Mouse (Mus musculus): ENCODE results near the gene Abcb5. TPM values are rescaled to one million over a fixed set of nuclear protein-coding genes. Genes with fewer than 3 reads are reported as not detected.

Abcb5 gene
- polyA plus RNA-seq, 1 experiment, result not detected

GRCm38 (mm10) chr12:118844111-118844510, 122.1 kb downstream of the Abcb5 start:
- peaks cover 1% of the 10 kb centered on the region for H3K36me3 ChIP-seq (ENCODE audit: control insufficient read depth, insufficient read depth)
- no peak overlapping the region for H3K4me3 ChIP-seq (ENCODE audit: insufficient read depth, poor library complexity, severe bottlenecking)
- peaks cover 17% of the 10 kb centered on the region for H3K79me2 ChIP-seq (ENCODE audit: control insufficient read depth, insufficient read depth)
- TF ChIP-seq MYOD1 (IDR thresholded peaks at IDR 0.05; ENCODE audit: control insufficient read depth, insufficient read length, low read depth) (no peak), MYOG (IDR thresholded peaks at IDR 0.05; ENCODE audit: control insufficient read depth, extremely low read depth, insufficient read length) (no peak), FOSL1 (IDR thresholded peaks at IDR 0.05; ENCODE audit: insufficient read depth, low read length, poor library complexity, severe bottlenecking) (no peak), CTCF (IDR thresholded peaks at IDR 0.05; ENCODE audit: control insufficient read depth, insufficient read depth, insufficient read length) (no peak), USF1 (IDR thresholded peaks at IDR 0.05; ENCODE audit: low read depth) (no peak), MAX (IDR thresholded peaks at IDR 0.05) (no peak), CEBPB (IDR thresholded peaks at IDR 0.05; ENCODE audit: low read depth) (no peak)
- no peak overlapping the region for H3ac ChIP-seq (ENCODE audit: control insufficient read depth, insufficient read length, low read depth)
- peaks cover 6% of the 10 kb centered on the region for H3K79me3 ChIP-seq (ENCODE audit: low read depth)
- no peaks in the 10 kb centered on the region for H3K27me3 ChIP-seq (ENCODE audit: control insufficient read depth, insufficient read depth, insufficient read length)

- H3K36me3 ChIP-seq (ENCODE audit: control insufficient read depth, insufficient read depth), result no peaks in the 10 kb centered on the region
- H3K79me2 ChIP-seq (ENCODE audit: control insufficient read depth, insufficient read depth), result peaks cover 4% of the 10 kb centered on the region
- H3ac ChIP-seq (ENCODE audit: control insufficient read depth, insufficient read length, low read depth), result no peak overlapping the region
- H3K4me3 ChIP-seq (ENCODE audit: insufficient read depth, poor library complexity, severe bottlenecking), result no peak overlapping the region
- no peaks in the 10 kb centered on the region for H3K27me3 ChIP-seq (ENCODE audit: control insufficient read depth, insufficient read depth, insufficient read length)
- peaks cover 4% of the 10 kb centered on the region for H3K79me3 ChIP-seq (ENCODE audit: low read depth)
- TF ChIP-seq MYOG (IDR thresholded peaks at IDR 0.05; ENCODE audit: control insufficient read depth, extremely low read depth, insufficient read length), result no peak
- no peak for TF ChIP-seq MAX (IDR thresholded peaks at IDR 0.05)
These were observed 123.4 kb downstream of the Abcb5 start for GRCm38 (mm10) chr12:118842671-118843411.

GRCm38 (mm10) chr12:118841971-118842550, 124.2 kb downstream of the Abcb5 start:
- Histone ChIP-seq H3ac (ENCODE audit: control insufficient read depth, insufficient read length, low read depth) (no peak overlapping the region), H3K27me3 (ENCODE audit: control insufficient read depth, insufficient read depth, insufficient read length) (no peaks in the 10 kb centered on the region), H3K36me3 (ENCODE audit: control insufficient read depth, insufficient read depth) (no peaks in the 10 kb centered on the region), H3K79me3 (ENCODE audit: low read depth) (no peaks in the 10 kb centered on the region), H3K79me2 (ENCODE audit: control insufficient read depth, insufficient read depth) (no peaks in the 10 kb centered on the region), H3K4me3 (ENCODE audit: insufficient read depth, poor library complexity, severe bottlenecking) (no peak overlapping the region)
- TF ChIP-seq CTCF (IDR thresholded peaks at IDR 0.05; ENCODE audit: control insufficient read depth, insufficient read depth, insufficient read length) (no peak), MAX (IDR thresholded peaks at IDR 0.05) (no peak), USF1 (IDR thresholded peaks at IDR 0.05; ENCODE audit: low read depth) (no peak), MYOD1 (IDR thresholded peaks at IDR 0.05; ENCODE audit: control insufficient read depth, insufficient read length, low read depth) (no peak), MYOG (IDR thresholded peaks at IDR 0.05; ENCODE audit: control insufficient read depth, extremely low read depth, insufficient read length) (no peak), FOSL1 (IDR thresholded peaks at IDR 0.05; ENCODE audit: insufficient read depth, low read length, poor library complexity, severe bottlenecking) (no peak), CEBPB (IDR thresholded peaks at IDR 0.05; ENCODE audit: low read depth) (no peak)

DNA sequence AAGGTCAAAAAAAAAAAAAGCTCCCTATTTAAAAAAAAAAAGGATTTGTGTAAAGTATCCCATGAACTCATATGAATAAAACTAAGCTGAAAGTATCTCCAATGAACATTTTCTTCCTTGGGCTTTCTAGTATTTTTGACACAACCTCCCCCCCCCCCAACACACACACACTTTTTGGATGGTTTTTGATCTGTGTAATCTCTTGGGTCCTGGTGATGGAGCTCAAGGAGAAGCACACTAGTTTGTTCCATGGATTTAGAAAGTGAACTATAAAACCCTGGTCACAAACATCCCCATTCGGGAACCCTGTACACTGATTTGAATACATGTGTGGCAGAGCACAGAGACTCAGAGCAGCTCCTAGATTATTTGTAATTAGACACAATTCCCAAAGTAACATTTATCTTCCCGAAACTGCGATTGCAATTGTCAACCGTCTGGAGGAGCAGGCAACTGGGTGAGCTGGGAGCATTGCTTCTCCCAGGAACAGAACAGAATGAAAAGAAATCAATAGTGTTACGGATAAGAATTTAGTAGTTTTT, 124.8 kb downstream of the Abcb5 start:
- Histone ChIP-seq H3K36me3 (ENCODE audit: control insufficient read depth, insufficient read depth) (no peaks in the 10 kb centered on the region), H3ac (ENCODE audit: control insufficient read depth, insufficient read length, low read depth) (no peak overlapping the region), H3K79me2 (ENCODE audit: control insufficient read depth, insufficient read depth) (no peaks in the 10 kb centered on the region), H3K4me3 (ENCODE audit: insufficient read depth, poor library complexity, severe bottlenecking) (no peak overlapping the region), H3K27me3 (ENCODE audit: control insufficient read depth, insufficient read depth, insufficient read length) (no peaks in the 10 kb centered on the region), H3K79me3 (ENCODE audit: low read depth) (no peaks in the 10 kb centered on the region)
- no peak for TF ChIP-seq MYOD1 (IDR thresholded peaks at IDR 0.05; ENCODE audit: control insufficient read depth, insufficient read length, low read depth)
- no peak for TF ChIP-seq CEBPB (IDR thresholded peaks at IDR 0.05; ENCODE audit: low read depth)
- TF ChIP-seq FOSL1 (IDR thresholded peaks at IDR 0.05; ENCODE audit: insufficient read depth, low read length, poor library complexity, severe bottlenecking), result no peak

- H3K79me2 ChIP-seq (ENCODE audit: control insufficient read depth, insufficient read depth), result no peaks in the 10 kb centered on the region
- H3ac ChIP-seq (ENCODE audit: control insufficient read depth, insufficient read length, low read depth), result no peak overlapping the region
- no peaks in the 10 kb centered on the region for H3K27me3 ChIP-seq (ENCODE audit: control insufficient read depth, insufficient read depth, insufficient read length)
- no peak overlapping the region for H3K4me3 ChIP-seq (ENCODE audit: insufficient read depth, poor library complexity, severe bottlenecking)
- TF ChIP-seq MYOG (IDR thresholded peaks at IDR 0.05; ENCODE audit: control insufficient read depth, extremely low read depth, insufficient read length), result no peak
- no peak for TF ChIP-seq MYOD1 (IDR thresholded peaks at IDR 0.05; ENCODE audit: control insufficient read depth, insufficient read length, low read depth)
- no peak for TF ChIP-seq FOSL1 (IDR thresholded peaks at IDR 0.05; ENCODE audit: insufficient read depth, low read length, poor library complexity, severe bottlenecking)
- TF ChIP-seq USF1 (IDR thresholded peaks at IDR 0.05; ENCODE audit: low read depth), result no peak
- no peak for TF ChIP-seq CTCF (IDR thresholded peaks at IDR 0.05; ENCODE audit: control insufficient read depth, insufficient read depth, insufficient read length)
- no peak for TF ChIP-seq MAX (IDR thresholded peaks at IDR 0.05)
- no peak for TF ChIP-seq CEBPB (IDR thresholded peaks at IDR 0.05; ENCODE audit: low read depth)
- H3K79me3 ChIP-seq (ENCODE audit: low read depth), result no peaks in the 10 kb centered on the region
- no peaks in the 10 kb centered on the region for H3K36me3 ChIP-seq (ENCODE audit: control insufficient read depth, insufficient read depth)
These were observed 125.4 kb downstream of the Abcb5 start for GRCm38 (mm10) chr12:118840861-118841260.
